Mouse (Mus musculus) testis, adult 2 months (tissue): ENCODE data around the gene Hexim2.

Experiments
- CTCF ChIP-seq: fragments of 200-500 bp; IDR thresholded peaks from 2 replicates; pipeline ENCODE4 v1.5.1; 2012; ENCODE audit warnings: low read depth, mild to moderate bottlenecking, inconsistent platforms, low read length, moderate library complexity; ENCODE audit not compliant: control insufficient read depth, insufficient read depth, insufficient replicate concordance
- POLR2A ChIP-seq: fragments of 200-500 bp; IDR thresholded peaks from 2 replicates; pipeline ENCODE4 v1.6.1; 2012; ENCODE audit warnings: low read depth, mild to moderate bottlenecking, inconsistent platforms, low read length, moderate library complexity; ENCODE audit not compliant: control insufficient read depth

- no peak for TF ChIP-seq POLR2A
- no peak for TF ChIP-seq CTCF
Measured at GRCm38 (mm10) chr11:103171703-103172391, 39.6 kb downstream of the Hexim2 start.
